Mouse (Mus musculus) G1E (cell line): ENCODE data around the gene Nek8.

Experiments
- CTCF ChIP-seq: IDR thresholded peaks from 2 replicates; pipeline ENCODE4 v1.5.1; 2012; ENCODE audit warnings: low read depth, low read length, inconsistent platforms, mixed read lengths
- GATA1 ChIP-seq: IDR thresholded peaks from 2 replicates; pipeline ENCODE4 v1.6.1; 2012; ENCODE audit warnings: borderline replicate concordance, low read length, inconsistent platforms, mixed read lengths
- GATA2 ChIP-seq: IDR thresholded peaks from 2 replicates; pipeline ENCODE4 v1.6.1; 2012; ENCODE audit warnings: low read depth, low read length, inconsistent platforms, borderline replicate concordance
- POLR2AphosphoS5 ChIP-seq: IDR thresholded peaks from 2 replicates; pipeline ENCODE4 v1.6.1; 2012; ENCODE audit warnings: low read depth, low read length, inconsistent platforms; ENCODE audit not compliant: insufficient replicate concordance
- TAL1 ChIP-seq: conservative IDR thresholded peaks from 2 replicates; pipeline ENCODE4 v1.6.1; 2012; ENCODE audit warnings: low read depth, low read length, inconsistent platforms, mixed read lengths

- TF ChIP-seq CTCF (no peak), GATA2 (no peak), GATA1 (no peak), POLR2AphosphoS5 (no peak), TAL1 (no peak)
Observed at GRCm38 (mm10) chr11:78190041-78190440, 13.6 kb upstream of the Nek8 start.
